Mouse (Mus musculus): ENCODE data around the gene Nfia.

Gene Nfia

DNA sequence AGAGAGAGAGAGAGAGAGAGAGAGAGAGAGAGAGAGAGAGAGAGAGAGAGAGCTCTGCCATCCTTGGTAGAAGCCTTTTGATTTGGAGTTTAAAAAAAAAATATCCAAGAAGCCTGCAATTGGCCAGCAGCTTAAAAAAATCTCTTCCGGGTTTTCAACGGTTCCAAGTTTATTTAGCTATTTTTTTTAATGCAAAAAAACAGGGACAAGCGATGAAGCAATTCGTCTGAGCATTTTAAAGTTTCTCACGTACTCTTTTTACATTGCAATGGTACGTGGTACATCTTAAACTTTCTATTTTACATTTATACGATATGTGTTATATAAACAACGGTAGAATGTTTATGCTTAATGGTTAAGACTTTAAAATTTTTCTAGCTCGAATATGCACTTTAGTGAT is at the start of gene Nfia:
TSS of gene Nfia (plus strand) at position 94 of the 400 bp plus-strand sequence.
- in situ Hi-C loops (cut with MboI) = loop anchor here (25.0 kb wide), 2 partner anchors 665 to 1140 kb away; partner anchors contain the start of gene Usp1

DNA sequence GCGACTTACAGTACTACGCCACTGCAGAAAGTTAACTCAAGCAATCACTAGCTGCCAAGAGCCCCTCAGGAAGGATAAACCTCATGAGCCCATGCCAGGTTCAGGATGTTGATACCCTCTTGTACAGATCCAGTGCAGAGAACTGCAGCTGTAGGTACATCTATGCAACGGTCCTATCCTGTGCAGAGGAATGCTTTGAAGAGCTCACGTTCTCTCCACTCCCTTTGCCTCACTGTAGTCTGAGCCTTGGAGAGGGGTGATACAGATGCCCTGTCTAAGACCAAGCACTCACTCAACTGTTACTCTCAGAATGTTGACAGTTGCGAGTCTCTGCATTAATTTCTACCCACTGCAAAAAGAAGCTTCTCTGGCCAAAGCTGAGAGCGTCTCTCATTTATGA is 49.2 kb upstream of the Nfia start:
- in situ Hi-C loops (cut with MboI) = no loop called here

DNA sequence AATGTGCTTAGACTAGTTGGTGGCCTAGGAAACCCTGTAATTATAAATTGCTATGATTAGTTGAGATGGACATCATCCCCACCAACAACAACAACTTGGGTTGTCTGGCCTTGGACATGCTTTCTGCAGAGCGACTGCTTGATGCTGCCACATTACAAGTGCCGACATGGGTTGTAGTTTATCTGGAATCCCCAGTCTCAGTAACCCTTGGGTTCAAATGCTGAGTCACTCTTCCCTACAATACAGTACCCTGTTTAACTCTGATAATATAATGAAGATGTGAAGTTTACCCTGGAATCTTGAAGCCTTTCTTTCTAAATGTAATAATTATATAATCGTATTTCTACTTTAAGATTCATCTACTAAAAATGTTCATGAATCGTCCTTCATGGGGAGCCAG is 44.0 kb upstream of the Nfia start:
- in situ Hi-C loops (cut with MboI) = no loop called here

DNA sequence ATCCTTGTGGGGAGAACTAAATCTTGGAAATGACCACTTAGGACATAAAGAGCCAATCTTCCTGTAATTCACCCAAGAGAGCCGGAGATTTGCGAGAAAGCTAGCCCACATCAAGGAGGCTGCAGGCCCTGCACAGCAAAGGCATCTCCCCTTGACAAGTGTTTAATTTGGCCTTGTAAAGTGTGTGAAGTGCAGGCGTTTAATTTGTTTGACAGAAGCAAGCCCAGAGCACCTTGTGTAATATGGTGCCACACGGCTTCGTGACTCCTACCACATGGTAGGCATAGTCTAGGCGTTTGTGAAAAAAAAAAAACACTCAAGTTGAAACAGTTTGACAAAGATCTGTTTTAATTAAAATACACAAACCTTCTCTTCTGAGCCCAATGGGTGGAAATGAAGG is 42.5 kb upstream of the Nfia start:
- in situ Hi-C loops (cut with MboI) = no loop called here

DNA sequence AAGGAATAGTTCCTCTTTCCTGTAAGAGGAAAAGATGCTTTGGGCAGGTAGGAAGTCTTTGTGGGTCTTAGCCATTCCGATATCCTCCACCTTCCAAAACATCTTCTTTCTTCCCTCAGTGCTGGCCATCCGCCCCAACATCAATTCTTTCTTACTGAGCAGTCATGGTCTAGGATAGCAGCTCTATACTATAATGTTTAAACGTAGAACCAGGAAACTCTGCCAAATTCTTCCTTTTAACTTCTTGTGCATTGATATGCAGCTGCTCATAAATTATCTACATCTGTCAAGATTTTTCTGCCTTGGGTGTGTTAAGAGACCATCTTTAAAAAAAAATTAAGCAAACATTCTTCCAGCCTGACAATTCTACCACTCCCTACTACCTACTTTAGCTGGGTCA is 42.1 kb upstream of the Nfia start:
- in situ Hi-C loops (cut with MboI) = no loop called here

DNA sequence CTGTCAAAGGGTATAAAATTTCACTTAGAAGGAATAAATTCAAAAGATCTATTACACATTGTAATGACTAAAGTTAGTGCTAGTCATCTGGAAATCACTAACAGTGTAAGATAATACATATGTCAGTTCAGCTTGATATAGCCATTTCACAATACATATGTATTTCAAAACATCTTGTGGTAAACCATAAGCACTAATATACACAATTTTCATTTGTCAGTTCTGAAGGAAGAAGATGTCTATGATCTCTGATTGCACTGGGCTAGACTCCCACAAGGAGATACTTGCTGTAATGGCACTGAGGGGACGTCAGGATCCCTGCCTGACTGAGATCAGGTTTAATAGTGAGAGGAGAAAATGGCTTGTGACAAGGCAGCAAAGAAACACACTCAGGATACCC is 39.1 kb upstream of the Nfia start:
- in situ Hi-C loops (cut with MboI) = no loop called here

DNA sequence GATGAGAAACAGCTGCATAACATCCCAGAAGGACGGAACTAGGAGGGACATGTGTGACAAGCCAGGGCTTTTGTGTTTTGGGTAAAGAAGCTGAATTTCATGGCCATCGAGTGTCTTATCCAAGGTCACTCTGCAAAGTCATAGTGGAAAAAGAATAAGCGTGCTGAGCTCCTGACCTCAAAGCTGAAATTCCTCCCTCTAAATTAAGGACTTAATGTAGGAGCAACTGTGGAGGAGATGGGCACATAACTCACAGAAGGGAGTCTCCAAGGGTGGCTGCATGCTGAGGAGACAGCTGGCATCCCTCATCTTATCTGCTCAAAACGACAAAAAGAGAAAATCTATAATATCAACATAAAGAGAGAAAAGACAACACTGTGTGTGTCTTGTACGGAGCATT is 28.6 kb upstream of the Nfia start:
- in situ Hi-C loops (cut with MboI) = no loop called here

DNA sequence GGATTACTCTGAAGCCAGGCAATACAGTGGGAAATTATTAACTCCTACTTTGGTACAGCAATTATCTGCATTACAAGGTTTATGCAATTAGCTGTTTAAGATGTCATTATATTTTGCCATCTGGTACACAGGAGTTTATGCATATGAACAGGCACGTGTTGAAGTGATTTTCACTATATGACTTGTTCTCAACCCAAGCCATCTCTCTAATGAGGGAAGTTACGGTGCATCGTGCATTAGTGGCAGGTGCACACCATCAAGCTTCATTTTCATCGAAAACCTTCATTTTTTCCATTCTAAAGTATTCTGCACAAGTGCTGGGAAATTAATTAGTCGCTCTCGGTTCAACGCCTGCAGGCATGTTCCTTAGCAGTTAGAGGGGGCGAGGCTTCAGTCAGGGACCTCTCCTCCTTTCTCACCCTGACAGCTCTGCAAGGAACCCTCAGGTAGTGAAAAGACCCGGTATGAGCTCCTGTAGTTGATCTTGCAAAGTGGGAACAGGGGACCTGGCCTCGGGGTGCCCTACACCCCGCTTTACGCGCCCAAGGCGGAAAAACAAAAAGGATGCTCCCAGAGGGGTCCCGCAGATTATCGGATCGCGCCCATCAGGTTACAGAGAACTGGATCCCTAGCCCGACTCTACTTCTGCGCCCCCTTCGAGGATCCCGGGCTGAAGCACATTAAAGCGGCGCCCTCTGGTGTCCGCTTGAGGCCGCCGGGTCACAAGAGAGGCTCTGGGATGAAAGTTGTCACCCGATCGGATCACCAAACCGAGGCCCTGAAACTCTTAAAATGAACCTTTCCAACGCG is 27.0 kb upstream of the Nfia start:
- in situ Hi-C loops (cut with MboI) = no loop called here

DNA sequence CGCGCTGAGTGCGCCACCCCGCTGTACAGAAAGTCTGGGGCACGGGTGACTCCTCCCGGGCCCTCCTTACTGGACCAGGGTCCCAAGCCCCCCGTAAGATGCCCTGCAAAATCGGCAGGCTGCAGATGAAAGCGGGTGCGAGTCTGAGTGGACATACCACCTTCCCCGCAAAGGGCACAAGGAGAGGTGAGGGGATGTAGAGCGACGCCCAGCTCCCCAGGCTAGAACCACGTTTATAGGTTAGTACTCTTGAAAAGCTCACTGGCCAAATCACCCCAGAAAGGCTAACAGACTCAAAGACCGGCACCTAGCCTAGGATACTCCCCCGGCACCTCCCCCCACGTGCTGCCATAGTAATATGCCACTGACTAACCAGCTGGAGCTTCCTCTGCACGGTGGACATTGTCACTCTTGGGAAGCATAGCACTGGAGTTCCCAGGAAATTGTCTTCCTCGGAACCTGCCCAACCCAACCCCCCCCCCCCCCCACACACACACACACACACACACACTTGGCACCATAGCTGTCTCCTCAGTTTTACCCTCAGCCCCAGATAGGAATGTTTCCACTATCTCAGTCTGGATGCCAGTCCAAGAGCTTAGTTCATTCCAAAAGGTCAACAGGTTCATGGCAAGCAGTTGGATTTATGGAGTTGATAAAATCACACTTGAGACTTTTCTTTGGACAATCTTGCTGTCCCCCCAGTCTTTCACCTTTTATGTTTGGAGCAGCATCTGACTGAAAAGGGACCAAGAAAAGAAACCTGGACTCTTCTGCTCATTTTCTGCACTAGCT is 26.2 kb upstream of the Nfia start:
- in situ Hi-C loops (cut with MboI) = no loop called here

DNA sequence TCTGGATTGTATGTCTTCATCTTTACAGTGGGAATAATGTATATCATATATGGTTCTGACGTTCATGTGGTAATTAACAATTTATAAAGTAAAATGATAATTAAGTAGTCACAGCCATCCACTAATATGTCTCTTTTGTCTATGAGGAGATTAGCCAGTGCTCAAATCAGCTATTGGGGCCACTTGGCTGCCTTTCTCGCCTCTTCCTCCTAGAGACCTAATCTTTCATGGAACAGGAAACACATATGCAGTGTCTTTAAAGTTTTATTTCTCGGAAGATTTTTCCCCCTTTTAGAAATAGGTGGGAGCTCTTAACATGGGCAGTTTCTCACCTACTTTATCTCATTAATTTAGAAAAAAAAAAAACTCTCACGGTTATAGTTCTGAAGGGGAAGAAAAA is 22.1 kb upstream of the Nfia start:
- in situ Hi-C loops (cut with MboI) = loop anchor here (25.0 kb wide), 2 partner anchors 687 to 1162 kb away; partner anchors contain the start of gene Usp1

DNA sequence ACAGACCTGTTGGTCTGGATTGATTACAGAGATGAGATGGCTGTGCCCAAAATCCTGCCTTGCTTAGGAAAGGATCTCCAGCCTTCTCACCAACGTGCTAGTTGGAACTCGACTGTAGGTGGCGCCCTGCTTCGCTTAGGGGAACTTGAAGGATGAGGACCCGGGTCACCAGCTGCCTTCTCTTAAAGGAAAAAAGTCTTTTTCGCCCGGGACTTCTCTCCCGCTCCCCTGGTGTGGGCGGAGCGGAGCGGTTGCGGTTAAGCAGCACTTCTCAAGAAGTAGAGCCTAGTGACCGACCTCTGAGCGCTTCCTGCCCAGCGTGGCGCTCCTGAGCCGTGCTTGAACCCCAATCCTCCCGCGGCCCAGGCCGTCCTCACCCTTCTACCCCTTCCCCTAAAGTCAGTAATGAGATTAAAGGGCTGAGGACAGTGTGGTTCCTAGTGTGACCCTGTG is 21.5 kb upstream of the Nfia start:
- in situ Hi-C loops (cut with MboI) = loop anchor here (25.0 kb wide), 2 partner anchors 686 to 1161 kb away; partner anchors contain the start of gene Usp1

DNA sequence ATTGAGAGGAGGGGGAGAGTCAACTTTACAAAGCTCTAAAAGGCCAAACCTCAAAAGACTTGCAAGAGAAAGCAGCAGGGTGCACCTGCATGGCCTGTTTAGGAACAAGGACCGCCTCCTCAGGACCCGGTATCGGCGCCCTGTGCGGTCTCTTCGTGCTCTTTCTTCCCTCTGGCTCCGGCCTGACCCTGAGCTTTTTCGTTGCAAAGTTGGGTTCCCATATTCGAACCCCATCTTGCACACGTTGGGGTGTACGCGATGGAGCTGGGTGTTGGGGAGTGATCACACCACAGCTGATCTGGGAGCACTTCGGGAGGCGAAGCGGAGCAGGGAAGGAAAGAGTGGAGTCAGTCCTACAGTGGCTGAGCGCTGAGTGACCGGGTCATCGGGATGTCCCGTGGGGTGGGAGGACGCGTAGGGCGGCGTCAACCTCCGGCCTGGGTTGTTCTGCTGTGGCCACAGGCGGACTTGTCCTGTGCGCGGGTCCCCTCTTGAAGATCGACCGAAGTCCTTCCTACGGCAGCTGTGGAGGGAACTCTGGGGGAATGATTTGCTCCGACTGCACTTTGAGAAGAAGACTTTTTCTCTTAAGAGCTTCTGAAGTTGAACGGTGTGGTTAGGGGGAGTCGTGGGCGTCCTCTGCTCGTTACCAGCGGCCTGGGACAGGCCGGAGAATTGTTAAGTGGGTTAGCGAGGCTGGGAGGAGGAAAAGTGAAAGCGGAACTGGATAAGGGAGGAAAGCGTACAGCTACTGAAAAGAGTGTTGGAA is 20.9 kb upstream of the Nfia start:
- in situ Hi-C loops (cut with MboI) = loop anchor here (25.0 kb wide), 2 partner anchors 686 to 1161 kb away; partner anchors contain the start of gene Usp1

DNA sequence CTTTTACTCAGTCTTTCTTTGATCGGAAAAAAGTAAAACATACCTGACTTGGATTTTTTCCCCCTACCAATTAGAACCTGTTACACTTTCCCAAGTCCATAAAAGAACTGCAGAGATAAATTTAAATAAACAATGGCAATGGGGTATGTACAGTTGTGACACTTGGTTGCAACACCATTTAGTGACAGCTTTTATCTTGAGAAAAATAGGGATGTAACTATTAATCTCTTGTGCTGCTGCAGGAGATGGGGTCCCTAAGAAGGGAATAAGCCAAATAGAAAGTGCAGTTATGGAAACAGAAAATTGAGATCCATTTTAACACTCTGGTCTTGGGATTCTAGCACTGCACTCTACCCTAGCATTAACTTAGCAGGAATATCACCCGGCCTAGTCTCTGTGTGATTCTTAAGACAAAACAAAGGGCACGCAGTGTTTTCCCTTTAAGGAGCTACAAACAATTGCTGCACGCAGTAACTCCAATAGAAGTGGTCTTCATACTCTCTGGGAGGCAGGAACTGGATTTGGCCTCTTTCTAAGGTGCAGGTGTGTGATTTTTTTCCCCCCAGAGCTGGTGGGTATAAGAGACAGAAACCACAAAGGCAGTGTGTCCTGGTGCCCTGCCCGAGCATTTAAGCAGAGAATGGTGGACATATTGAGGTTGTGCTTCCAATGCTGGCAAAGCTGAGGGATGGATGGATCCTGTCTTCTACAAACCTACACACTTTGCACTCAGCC is 20.1 kb upstream of the Nfia start:
- in situ Hi-C loops (cut with MboI) = loop anchor here (25.0 kb wide), 2 partner anchors 685 to 1160 kb away; partner anchors contain the start of gene Usp1

DNA sequence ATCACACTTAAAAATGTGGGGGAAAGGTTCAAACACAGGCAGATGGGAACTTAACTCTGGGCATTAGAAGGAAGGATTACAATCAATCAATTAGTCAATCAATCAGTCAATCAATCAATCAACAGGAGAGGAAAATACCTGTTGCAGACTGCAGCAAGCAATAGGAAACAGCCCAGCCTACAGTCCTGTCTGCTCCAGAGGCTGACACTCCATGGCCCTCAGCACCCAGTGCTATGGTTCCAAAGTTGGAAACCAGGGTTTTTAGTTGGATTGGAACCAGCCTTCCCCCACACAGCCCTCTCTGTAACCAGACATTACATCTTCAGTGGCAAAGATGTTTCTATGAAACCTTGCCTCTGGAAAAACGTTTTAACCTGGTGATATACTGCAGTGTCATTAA is 19.0 kb upstream of the Nfia start:
- in situ Hi-C loops (cut with MboI) = loop anchor here (25.0 kb wide), 2 partner anchors 684 to 1159 kb away; partner anchors contain the start of gene Usp1

DNA sequence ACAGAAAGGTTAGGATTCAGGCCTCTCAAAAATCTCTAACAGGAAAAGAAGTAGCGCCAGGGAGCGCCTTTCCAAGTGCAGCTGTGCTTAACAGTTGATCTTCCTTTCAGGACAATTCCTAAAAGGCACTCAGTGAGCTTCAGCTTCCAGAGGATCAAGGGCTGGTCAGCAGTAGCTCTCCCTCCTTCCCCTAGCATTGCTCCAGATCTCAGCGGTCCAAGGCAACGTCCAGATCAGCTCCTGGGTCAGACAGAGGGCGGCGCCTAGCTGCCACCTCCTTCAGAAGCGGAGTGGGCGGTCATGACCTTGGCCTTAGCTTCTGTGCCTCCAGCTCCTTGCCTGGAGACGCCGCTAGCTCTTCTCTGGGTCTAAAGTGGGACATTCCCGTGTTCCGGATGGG is 18.3 kb upstream of the Nfia start:
- in situ Hi-C loops (cut with MboI) = loop anchor here (25.0 kb wide), 2 partner anchors 683 to 1158 kb away; partner anchors contain the start of gene Usp1

DNA sequence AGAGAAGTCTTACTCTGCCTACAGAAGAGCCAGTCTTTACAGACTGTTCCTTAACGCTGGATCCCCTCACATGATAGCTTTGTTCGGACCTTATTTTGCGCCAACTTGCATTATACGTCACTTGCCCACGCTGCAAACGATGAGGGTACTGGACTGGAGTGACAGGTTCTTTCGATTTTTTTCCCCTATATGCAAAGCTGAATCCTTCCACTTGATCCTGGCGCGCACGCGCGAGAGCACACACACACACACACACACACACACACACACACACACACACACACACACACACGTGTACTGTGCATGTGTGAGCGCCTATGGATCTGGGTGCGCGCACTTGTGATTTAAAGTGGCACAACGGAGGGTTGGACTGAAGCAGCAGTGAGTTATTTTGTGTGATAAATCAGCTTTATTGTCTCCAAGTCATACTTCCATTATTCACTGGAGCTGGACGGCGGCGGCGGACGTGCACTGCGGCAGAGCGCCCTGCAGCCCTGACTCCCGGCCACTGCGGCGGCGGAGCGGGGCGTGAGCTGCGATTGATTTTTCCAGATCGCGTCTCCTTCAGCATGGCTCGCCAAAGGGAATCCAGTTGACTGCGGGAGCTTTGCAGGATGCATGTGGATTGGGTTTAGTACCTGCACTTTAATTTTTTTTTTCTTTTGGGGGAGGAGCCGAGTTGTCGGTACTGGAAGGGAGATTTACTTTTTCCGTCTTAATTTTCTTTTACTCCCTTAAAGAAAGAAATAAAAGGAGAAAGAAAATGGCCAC is 15.1 kb upstream of the Nfia start:
- in situ Hi-C loops (cut with MboI) = loop anchor here (25.0 kb wide), 2 partner anchors 680 to 1155 kb away; partner anchors contain the start of gene Usp1

DNA sequence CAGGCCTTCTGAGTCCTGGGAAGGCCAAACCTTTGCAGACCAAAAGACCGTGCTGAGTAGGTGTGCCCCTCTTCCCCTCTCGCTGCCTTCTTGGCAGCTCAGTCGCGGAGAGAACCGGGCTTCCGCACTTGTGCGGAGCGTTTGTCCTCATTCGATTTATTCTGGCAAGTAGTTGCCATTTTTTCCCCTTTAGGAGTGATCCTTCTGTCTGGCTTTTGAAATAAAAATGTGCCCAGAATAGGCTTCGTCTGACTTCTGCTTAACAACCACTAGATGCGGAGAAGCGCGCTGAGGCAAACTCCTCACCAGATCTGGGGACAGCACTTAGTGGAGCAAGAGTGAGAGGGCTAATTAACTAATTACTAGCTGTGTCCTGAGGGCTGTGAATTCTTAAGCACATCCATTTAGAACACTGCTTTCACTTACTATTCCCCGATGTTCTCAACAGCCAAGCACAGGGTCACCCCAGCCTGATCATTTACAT is 14.5 kb upstream of the Nfia start:
- in situ Hi-C loops (cut with MboI) = loop anchor here (25.0 kb wide), 2 partner anchors 679 to 1154 kb away; partner anchors contain the start of gene Usp1

DNA sequence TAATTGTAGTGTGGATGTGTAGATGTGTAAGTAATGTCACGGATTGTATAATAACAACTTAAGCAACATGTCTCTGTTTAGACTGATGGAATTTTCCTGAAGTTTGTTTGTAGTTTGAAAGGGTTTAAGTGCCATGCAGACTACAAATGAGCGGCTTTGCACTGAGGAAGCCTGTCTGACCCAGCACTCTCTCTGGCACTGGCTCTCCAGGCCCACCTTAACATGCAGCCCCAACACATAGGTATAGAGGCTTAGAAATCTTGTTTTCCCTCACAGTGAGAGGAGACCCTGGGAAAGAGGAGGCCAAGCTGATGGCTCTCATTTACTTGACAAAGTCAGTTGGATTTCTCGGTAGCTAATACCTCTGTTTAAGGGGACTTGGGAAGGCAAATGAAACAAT is 13.9 kb upstream of the Nfia start:
- in situ Hi-C loops (cut with MboI) = loop anchor here (25.0 kb wide), 2 partner anchors 679 to 1154 kb away; partner anchors contain the start of gene Usp1

DNA sequence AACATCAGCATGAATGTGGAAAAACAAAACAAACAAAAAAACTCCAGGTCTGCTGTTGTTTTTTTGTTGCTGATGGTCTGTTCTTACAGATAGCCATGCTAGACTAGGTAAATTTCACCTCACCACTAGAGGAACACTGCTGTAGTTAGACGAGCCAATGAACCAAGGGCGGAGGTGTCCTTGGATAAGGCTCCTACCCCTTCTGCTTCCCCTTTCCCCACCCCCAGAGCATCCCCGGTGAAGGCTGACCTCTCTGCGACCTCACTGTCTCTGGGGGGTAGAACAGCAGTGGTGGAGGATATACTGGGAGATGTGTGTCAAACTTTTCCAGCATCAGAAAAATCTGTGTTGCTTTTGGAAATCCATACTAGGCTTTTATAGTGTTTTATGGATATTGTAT is 7.9 kb upstream of the Nfia start:
- in situ Hi-C loops (cut with MboI) = loop anchor here (25.0 kb wide), 2 partner anchors 673 to 1148 kb away; partner anchors contain the start of gene Usp1

All from mature B cell (primary cell).